Mouse (Mus musculus): ENCODE data around the gene Fabp7. TPM values are rescaled to one million over a fixed set of nuclear protein-coding genes. Genes with fewer than 3 reads are reported as not detected.

Fabp7 gene
- total RNA-seq, 1 experiment = 0.27 TPM

- TF ChIP-seq HCFC1 (IDR thresholded peaks at IDR 0.05; ENCODE audit: borderline replicate concordance, insufficient read depth, low read length) (no peak), ZNF384 (IDR thresholded peaks at IDR 0.05; ENCODE audit: low read depth, low read length) (no peak), CHD2 (IDR thresholded peaks at IDR 0.05; ENCODE audit: low read depth, low read length) (no peak), MAFK (IDR thresholded peaks at IDR 0.05; ENCODE audit: insufficient read depth, low read depth, low read length) (no peak), ZC3H11A (IDR thresholded peaks at IDR 0.05; ENCODE audit: borderline replicate concordance, low read depth, low read length) (no peak)
- Histone ChIP-seq H3K9me3 (ENCODE audit: control insufficient read depth, insufficient read depth, low read depth, low read length) (no peaks in the 10 kb centered on the region), H3K4me1 (ENCODE audit: control insufficient read depth in 2 of 2, insufficient read depth in 2 of 2, low read length in 2 of 2, poor library complexity in 1 of 2) (no peaks in the 10 kb centered on the region), H3K27ac (ENCODE audit: insufficient read depth, low read depth, low read length, poor library complexity, severe bottlenecking) (no peak overlapping the region), H3K36me3 (ENCODE audit: control insufficient read depth, insufficient read depth, low read length, poor library complexity, severe bottlenecking) (no peaks in the 10 kb centered on the region), H3K4me3 (ENCODE audit: insufficient read depth in 1 of 2, low read depth in 1 of 2, low read length in 2 of 2, poor library complexity in 1 of 2, severe bottlenecking in 1 of 2) (no peak overlapping the region), H3K9ac (ENCODE audit: insufficient read depth, low read depth, low read length, poor library complexity, severe bottlenecking) (no peak overlapping the region)
- in situ Hi-C loops (cut with MboI; ENCODE audit: low sequenced_read_pairs in 2 of 2, unreplicated experiment in 2 of 2) = no loop called here
- DNase-seq (ENCODE audit: low read depth, low spot score) = no peak
These were observed 29.4 kb upstream of the Fabp7 start for GRCm38 (mm10) chr10:57755201-57755736.

- Histone ChIP-seq H3K9ac (ENCODE audit: insufficient read depth, low read depth, low read length, poor library complexity, severe bottlenecking) (no peak overlapping the region), H3K27ac (ENCODE audit: insufficient read depth, low read depth, low read length, poor library complexity, severe bottlenecking) (no peak overlapping the region), H3K9me3 (ENCODE audit: control insufficient read depth, insufficient read depth, low read depth, low read length) (no peaks in the 10 kb centered on the region), H3K4me1 (ENCODE audit: control insufficient read depth in 2 of 2, insufficient read depth in 2 of 2, low read length in 2 of 2, poor library complexity in 1 of 2) (no peaks in the 10 kb centered on the region), H3K4me3 (ENCODE audit: insufficient read depth in 1 of 2, low read depth in 1 of 2, low read length in 2 of 2, poor library complexity in 1 of 2, severe bottlenecking in 1 of 2) (no peak overlapping the region), H3K36me3 (ENCODE audit: control insufficient read depth, insufficient read depth, low read length, poor library complexity, severe bottlenecking) (no peaks in the 10 kb centered on the region)
- in situ Hi-C loops (cut with MboI; ENCODE audit: low sequenced_read_pairs in 2 of 2, unreplicated experiment in 2 of 2) = no loop called here
- DNase-seq (ENCODE audit: low read depth, low spot score) = no peak
- TF ChIP-seq ZC3H11A (IDR thresholded peaks at IDR 0.05; ENCODE audit: borderline replicate concordance, low read depth, low read length) (no peak), HCFC1 (IDR thresholded peaks at IDR 0.05; ENCODE audit: borderline replicate concordance, insufficient read depth, low read length) (no peak), MAFK (IDR thresholded peaks at IDR 0.05; ENCODE audit: insufficient read depth, low read depth, low read length) (no peak), CHD2 (IDR thresholded peaks at IDR 0.05; ENCODE audit: low read depth, low read length) (no peak), ZNF384 (IDR thresholded peaks at IDR 0.05; ENCODE audit: low read depth, low read length) (no peak)
These were observed 25.7 kb upstream of the Fabp7 start for GRCm38 (mm10) chr10:57758999-57759398.

GRCm38 (mm10) chr10:57760694-57761093, 24.0 kb upstream of the Fabp7 start:
- Histone ChIP-seq H3K36me3 (ENCODE audit: control insufficient read depth, insufficient read depth, low read length, poor library complexity, severe bottlenecking) (no peaks in the 10 kb centered on the region), H3K9ac (ENCODE audit: insufficient read depth, low read depth, low read length, poor library complexity, severe bottlenecking) (no peak overlapping the region), H3K4me1 (ENCODE audit: control insufficient read depth in 2 of 2, insufficient read depth in 2 of 2, low read length in 2 of 2, poor library complexity in 1 of 2) (no peaks in the 10 kb centered on the region), H3K9me3 (ENCODE audit: control insufficient read depth, insufficient read depth, low read depth, low read length) (no peaks in the 10 kb centered on the region), H3K27ac (ENCODE audit: insufficient read depth, low read depth, low read length, poor library complexity, severe bottlenecking) (no peak overlapping the region), H3K4me3 (ENCODE audit: insufficient read depth in 1 of 2, low read depth in 1 of 2, low read length in 2 of 2, poor library complexity in 1 of 2, severe bottlenecking in 1 of 2) (no peak overlapping the region)
- TF ChIP-seq HCFC1 (IDR thresholded peaks at IDR 0.05; ENCODE audit: borderline replicate concordance, insufficient read depth, low read length) (no peak), MAFK (IDR thresholded peaks at IDR 0.05; ENCODE audit: insufficient read depth, low read depth, low read length) (no peak), CHD2 (IDR thresholded peaks at IDR 0.05; ENCODE audit: low read depth, low read length) (no peak), ZC3H11A (IDR thresholded peaks at IDR 0.05; ENCODE audit: borderline replicate concordance, low read depth, low read length) (no peak)
- in situ Hi-C loops (cut with MboI; ENCODE audit: low sequenced_read_pairs in 2 of 2, unreplicated experiment in 2 of 2) = no loop called here
- no peak for DNase-seq (ENCODE audit: low read depth, low spot score)

- in situ Hi-C loops (cut with MboI; ENCODE audit: low sequenced_read_pairs in 2 of 2, unreplicated experiment in 2 of 2) = no loop called here
- DNase-seq (ENCODE audit: low read depth, low spot score) = no peak
- Histone ChIP-seq H3K36me3 (ENCODE audit: control insufficient read depth, insufficient read depth, low read length, poor library complexity, severe bottlenecking) (no peaks in the 10 kb centered on the region), H3K27ac (ENCODE audit: insufficient read depth, low read depth, low read length, poor library complexity, severe bottlenecking) (no peak overlapping the region), H3K9ac (ENCODE audit: insufficient read depth, low read depth, low read length, poor library complexity, severe bottlenecking) (no peak overlapping the region), H3K4me3 (ENCODE audit: insufficient read depth in 1 of 2, low read depth in 1 of 2, low read length in 2 of 2, poor library complexity in 1 of 2, severe bottlenecking in 1 of 2) (no peak overlapping the region), H3K9me3 (ENCODE audit: control insufficient read depth, insufficient read depth, low read depth, low read length) (no peaks in the 10 kb centered on the region), H3K4me1 (ENCODE audit: control insufficient read depth in 2 of 2, insufficient read depth in 2 of 2, low read length in 2 of 2, poor library complexity in 1 of 2) (no peaks in the 10 kb centered on the region)
- TF ChIP-seq CHD2 (IDR thresholded peaks at IDR 0.05; ENCODE audit: low read depth, low read length) (no peak), ZC3H11A (IDR thresholded peaks at IDR 0.05; ENCODE audit: borderline replicate concordance, low read depth, low read length) (no peak), ZNF384 (IDR thresholded peaks at IDR 0.05; ENCODE audit: low read depth, low read length) (no peak), MAFK (IDR thresholded peaks at IDR 0.05; ENCODE audit: insufficient read depth, low read depth, low read length) (no peak), HCFC1 (IDR thresholded peaks at IDR 0.05; ENCODE audit: borderline replicate concordance, insufficient read depth, low read length) (no peak)
These were observed 21.6 kb upstream of the Fabp7 start for GRCm38 (mm10) chr10:57763044-57763443.
